Mouse (Mus musculus) CH12.LX (cell line): ENCODE data around the gene Gm20388. TPM values are rescaled to one million over a fixed set of nuclear protein-coding genes. Genes with fewer than 3 reads are reported as not detected.

Source experiments
- DNase-seq: peaks from one replicate; pipeline ENCODE4 v3.0.0-alpha.2; 2013; ENCODE audit errors: extremely low read depth
- H3K27ac ChIP-seq: 2 replicates; pipeline ENCODE4 v1.5.1; 2012; ENCODE audit warnings: low read depth, mild to moderate bottlenecking, control low read depth, moderate library complexity; ENCODE audit not compliant: insufficient read depth
- H3K27me3 ChIP-seq: replicated peaks from 2 replicates; pipeline ENCODE3; 2012; ENCODE audit warnings: inconsistent platforms
- H3K36me3 ChIP-seq, 2 experiments: replicated peaks in 1 of 2; 2 replicates each; pipeline versions ENCODE3 to v1.6.1; 2012; ENCODE audit warnings: inconsistent platforms in 1 of 2, low read length in 1 of 2, mild to moderate bottlenecking in 1 of 2, mixed read lengths in 1 of 2, moderate library complexity in 1 of 2; ENCODE audit not compliant: control insufficient read depth in 1 of 2, insufficient read depth in 1 of 2
- H3K4me1 ChIP-seq, 2 experiments: 2 replicates each; pipeline ENCODE4 v1.6.1; 2012; ENCODE audit warnings: inconsistent platforms in 1 of 2, moderate library complexity in 1 of 2; ENCODE audit not compliant: insufficient read depth in 2 of 2, control insufficient read depth in 1 of 2
- H3K4me2 ChIP-seq: 2 replicates; pipeline ENCODE4 v1.6.1; 2012; ENCODE audit warnings: low read depth, mild to moderate bottlenecking, control low read depth; ENCODE audit not compliant: poor library complexity, insufficient read depth, severe bottlenecking
- H3K4me3 ChIP-seq, 3 experiments: fragments of 150-350 bp in 1 of 3; sonication (generic) in 1 of 3; replicated peaks in 1 of 3; 2 replicates each; pipeline versions ENCODE3 to v1.5.1; 2011 to 2012; ENCODE audit warnings: low read depth in 2 of 3, low read length in 2 of 3, mild to moderate bottlenecking in 2 of 3, moderate library complexity in 2 of 3, control low read depth in 1 of 3, improper control_type of control experiment in 1 of 3, inconsistent platforms in 1 of 3, mixed read lengths in 1 of 3; ENCODE audit not compliant: poor library complexity in 1 of 3
- H3K79me2 ChIP-seq: replicated peaks from 2 replicates; pipeline ENCODE4 v1.6.1; 2012; ENCODE audit warnings: mild to moderate bottlenecking, moderate library complexity; ENCODE audit not compliant: control insufficient read depth, poor library complexity, insufficient read depth, severe bottlenecking; ENCODE audit errors: extremely low read depth
- H3K9ac ChIP-seq: 2 replicates; pipeline ENCODE4 v1.6.1; 2012; ENCODE audit warnings: low read depth, mild to moderate bottlenecking, control low read depth, moderate library complexity; ENCODE audit not compliant: insufficient read depth
- H3K9me3 ChIP-seq: replicated peaks from 2 replicates; pipeline ENCODE3; 2012; ENCODE audit warnings: low read length, inconsistent platforms, mixed read lengths
- BHLHE40 ChIP-seq: IDR thresholded peaks from 2 replicates; pipeline ENCODE4 v1.6.1; 2011; ENCODE audit warnings: mild to moderate bottlenecking, low read depth, low read length, improper control_type of control experiment
- CHD1 ChIP-seq: IDR thresholded peaks from 2 replicates; pipeline ENCODE4 v1.6.1; 2012; ENCODE audit warnings: low read depth, low read length, improper control_type of control experiment, inconsistent platforms
- CHD2 ChIP-seq: IDR thresholded peaks from 2 replicates; pipeline ENCODE4 v1.6.1; 2011; ENCODE audit warnings: low read length, improper control_type of control experiment
- CTCF ChIP-seq, 2 experiments: IDR thresholded peaks in 1 of 2; conservative IDR thresholded peaks in 1 of 2; 2 replicates each; pipeline ENCODE4 v1.5.1; 2011 to 2012; ENCODE audit warnings: low read depth in 2 of 2, low read length in 2 of 2, improper control_type of control experiment in 1 of 2, inconsistent platforms in 1 of 2, mild to moderate bottlenecking in 1 of 2, moderate library complexity in 1 of 2
- E2F4 ChIP-seq: IDR thresholded peaks from 2 replicates; pipeline ENCODE4 v1.6.1; 2011; ENCODE audit warnings: low read depth, low read length, improper control_type of control experiment; ENCODE audit not compliant: insufficient replicate concordance
- GABPA ChIP-seq: IDR thresholded peaks from 2 replicates; pipeline ENCODE4 v1.6.1; 2012; ENCODE audit warnings: low read depth, low read length, improper control_type of control experiment, inconsistent platforms; ENCODE audit not compliant: insufficient replicate concordance
- IRF4 ChIP-seq: IDR thresholded peaks from 2 replicates; pipeline ENCODE4 v1.6.1; 2014; ENCODE audit warnings: low read depth, mild to moderate bottlenecking, inconsistent platforms, low read length, improper control_type of control experiment
- JUND ChIP-seq: conservative IDR thresholded peaks from 2 replicates; pipeline ENCODE4 v1.6.1; 2011; ENCODE audit warnings: low read depth, low read length, improper control_type of control experiment
- MAX ChIP-seq: IDR thresholded peaks from 2 replicates; pipeline ENCODE4 v1.6.1; 2011; ENCODE audit warnings: low read length, improper control_type of control experiment
- MAZ ChIP-seq: IDR thresholded peaks from 2 replicates; pipeline ENCODE4 v1.6.1; 2012; ENCODE audit warnings: low read depth, mild to moderate bottlenecking, inconsistent platforms, low read length, improper control_type of control experiment, moderate library complexity
- MXI1 ChIP-seq: IDR thresholded peaks from 2 replicates; pipeline ENCODE4 v1.6.1; 2011; ENCODE audit warnings: mild to moderate bottlenecking, low read depth, low read length, improper control_type of control experiment
- NELFE ChIP-seq: IDR thresholded peaks from 2 replicates; pipeline ENCODE4 v1.6.1; 2011; ENCODE audit warnings: low read depth, low read length, improper control_type of control experiment
- NRF1 ChIP-seq: IDR thresholded peaks from 2 replicates; pipeline ENCODE4 v1.6.1; 2014; ENCODE audit warnings: low read depth, mild to moderate bottlenecking, inconsistent platforms, low read length, improper control_type of control experiment, moderate library complexity
- PAX5 ChIP-seq: IDR thresholded peaks from 2 replicates; pipeline ENCODE4 v1.6.1; 2012; ENCODE audit warnings: low read length, inconsistent platforms, mixed read lengths
- POLR2AphosphoS2 ChIP-seq: IDR thresholded peaks from 2 replicates; pipeline ENCODE4 v1.6.1; 2011; ENCODE audit warnings: low read depth, low read length, improper control_type of control experiment
- RCOR1 ChIP-seq: conservative IDR thresholded peaks from 2 replicates; pipeline ENCODE4 v1.6.1; 2012; ENCODE audit warnings: low read depth, mild to moderate bottlenecking, inconsistent platforms, low read length, improper control_type of control experiment
- SIN3A ChIP-seq: IDR thresholded peaks from 2 replicates; pipeline ENCODE4 v1.6.1; 2012; ENCODE audit warnings: low read length, improper control_type of control experiment, inconsistent platforms
- TBP ChIP-seq: conservative IDR thresholded peaks from 2 replicates; pipeline ENCODE4 v1.6.1; 2011; ENCODE audit warnings: low read depth, low read length, improper control_type of control experiment
- TCF12 ChIP-seq: IDR thresholded peaks from 2 replicates; pipeline ENCODE4 v1.6.1; 2014; ENCODE audit warnings: low read depth, mild to moderate bottlenecking, inconsistent platforms, low read length, improper control_type of control experiment
- UBTF ChIP-seq: IDR thresholded peaks from 2 replicates; pipeline ENCODE4 v1.6.1; 2012; ENCODE audit warnings: low read depth, mild to moderate bottlenecking, inconsistent platforms, low read length, improper control_type of control experiment, moderate library complexity
- USF1 ChIP-seq: IDR thresholded peaks from 2 replicates; pipeline ENCODE4 v1.6.1; 2014; ENCODE audit warnings: low read depth, mild to moderate bottlenecking, inconsistent platforms, low read length, improper control_type of control experiment
- USF2 ChIP-seq: conservative IDR thresholded peaks from 2 replicates; pipeline ENCODE4 v1.6.1; 2011; ENCODE audit warnings: low read depth, low read length, improper control_type of control experiment
- ZKSCAN1 ChIP-seq: IDR thresholded peaks from 2 replicates; pipeline ENCODE4 v1.6.1; 2012; ENCODE audit warnings: low read depth, inconsistent platforms, low read length, improper control_type of control experiment, borderline replicate concordance
- dilution Hi-C: fragments of 300-500 bp; cut with MboI; formaldehyde crosslinking; loops from 2 replicates; pipeline ENCODE4 v1.14.3; 2020; ENCODE audit warnings: low sequenced_read_pairs; ENCODE audit not compliant: extremely low pct_unique_long_range_greater_than_20kb, extremely low pct_ligation_motif_present
- in situ Hi-C: fragments of 300-500 bp; cut with MboI; formaldehyde crosslinking; loops from 3 replicates; pipeline ENCODE4 v1.14.3; 2019; ENCODE audit warnings: low sequenced_read_pairs, low pct_ligation_motif_present, low pct_unique_long_range_greater_than_20kb, mixed read lengths
- polyA plus RNA-seq: library from polyadenylated mRNA; unstranded; fragments of >175 nt; gene quantifications from 2 replicates; pipeline ENCODE4 v1.2.1, GENCODE M21; 2012; ENCODE audit warnings: low read depth; ENCODE audit not compliant: insufficient read length
- total RNA-seq, 2 experiments: library from RNA; depleted of rRNA; stranded (reverse); fragments of 300-350 nt in 1 of 2; fragments of >200 nt in 1 of 2; gene quantifications; 2 replicates each; pipeline ENCODE4 v1.2.3; 2012 to 2014

The Gm20388 gene
- total and polyA plus RNA-seq, 3 experiments = 14.8 to 26.3 (median 22.2) TPM

GRCm38 (mm10) chr8:122933973-122934372 lies 3023.3 kb downstream of the Gm20388 start:
- dilution Hi-C loops = no loop called here
- H3K4me1 ChIP-seq = peaks cover 23 to 91% of the 10 kb centered on the region in 2 experiments

GRCm38 (mm10) chr8:122935118-122935517 lies 3024.5 kb downstream of the Gm20388 start:
- in situ Hi-C loops = no loop called here
- Histone ChIP-seq H3K36me3 (peaks cover 18 to 69% of the 10 kb centered on the region in 2 experiments), H3K4me1 (peaks cover 30 to 90% of the 10 kb centered on the region in 2 experiments), H3K27ac (no peak overlapping the region), H3K9me3 (no peaks in the 10 kb centered on the region), H3K27me3 (no peaks in the 10 kb centered on the region), H3K4me2 (no peak overlapping the region), H3K9ac (no peak overlapping the region), H3K79me2 (peaks cover 88% of the 10 kb centered on the region), H3K4me3 (no peak overlapping the region)
- no peak for DNase-seq
- dilution Hi-C loops = no loop called here
- TF ChIP-seq USF1 = no peak
- no peak for TF ChIP-seq RCOR1
- TF ChIP-seq SIN3A = no peak
- no peak for TF ChIP-seq ZKSCAN1
- no peak for TF ChIP-seq CHD2
- TF ChIP-seq NELFE = no peak
- TF ChIP-seq PAX5 = no peak
- no peak for TF ChIP-seq POLR2AphosphoS2
- TF ChIP-seq GABPA = no peak
- no peak for TF ChIP-seq MAX
- TF ChIP-seq NRF1 = no peak
- TF ChIP-seq JUND = no peak
- no peak for TF ChIP-seq TBP
- no peak for TF ChIP-seq E2F4
- no peak for TF ChIP-seq CHD1
- TF ChIP-seq BHLHE40 = no peak
- TF ChIP-seq UBTF = no peak
- TF ChIP-seq TCF12 = no peak
- no peak for TF ChIP-seq MAZ
- no peak for TF ChIP-seq USF2

More at GRCm38 (mm10) chr8:122933973-122934372, 3023.3 kb downstream of the Gm20388 start:
- H3K9ac ChIP-seq = no peak overlapping the region
- H3K27ac ChIP-seq = no peak overlapping the region
- TF ChIP-seq USF1 (no peak), PAX5 (no peak), CTCF (conservative IDR thresholded peaks at IDR 0.05 in 1 of 2, IDR thresholded peaks at IDR 0.05 in 1 of 2; ENCODE audit: low read depth in 2 of 2, low read length in 2 of 2) (no peak), MXI1 (no peak), MAX (no peak), IRF4 (no peak)
- H3K36me3 ChIP-seq = peaks cover 13 to 66% of the 10 kb centered on the region in 2 experiments
- H3K9me3 ChIP-seq = no peaks in the 10 kb centered on the region
- peaks cover 84% of the 10 kb centered on the region for H3K79me2 ChIP-seq
- no peak for DNase-seq
- no peak overlapping the region for H3K4me3 ChIP-seq
- no peaks in the 10 kb centered on the region for H3K27me3 ChIP-seq
- no peak overlapping the region for H3K4me2 ChIP-seq
- in situ Hi-C loops = no loop called here
